ENCODE assay signal across 1 mouse cellular context in the genomic region with DNA sequence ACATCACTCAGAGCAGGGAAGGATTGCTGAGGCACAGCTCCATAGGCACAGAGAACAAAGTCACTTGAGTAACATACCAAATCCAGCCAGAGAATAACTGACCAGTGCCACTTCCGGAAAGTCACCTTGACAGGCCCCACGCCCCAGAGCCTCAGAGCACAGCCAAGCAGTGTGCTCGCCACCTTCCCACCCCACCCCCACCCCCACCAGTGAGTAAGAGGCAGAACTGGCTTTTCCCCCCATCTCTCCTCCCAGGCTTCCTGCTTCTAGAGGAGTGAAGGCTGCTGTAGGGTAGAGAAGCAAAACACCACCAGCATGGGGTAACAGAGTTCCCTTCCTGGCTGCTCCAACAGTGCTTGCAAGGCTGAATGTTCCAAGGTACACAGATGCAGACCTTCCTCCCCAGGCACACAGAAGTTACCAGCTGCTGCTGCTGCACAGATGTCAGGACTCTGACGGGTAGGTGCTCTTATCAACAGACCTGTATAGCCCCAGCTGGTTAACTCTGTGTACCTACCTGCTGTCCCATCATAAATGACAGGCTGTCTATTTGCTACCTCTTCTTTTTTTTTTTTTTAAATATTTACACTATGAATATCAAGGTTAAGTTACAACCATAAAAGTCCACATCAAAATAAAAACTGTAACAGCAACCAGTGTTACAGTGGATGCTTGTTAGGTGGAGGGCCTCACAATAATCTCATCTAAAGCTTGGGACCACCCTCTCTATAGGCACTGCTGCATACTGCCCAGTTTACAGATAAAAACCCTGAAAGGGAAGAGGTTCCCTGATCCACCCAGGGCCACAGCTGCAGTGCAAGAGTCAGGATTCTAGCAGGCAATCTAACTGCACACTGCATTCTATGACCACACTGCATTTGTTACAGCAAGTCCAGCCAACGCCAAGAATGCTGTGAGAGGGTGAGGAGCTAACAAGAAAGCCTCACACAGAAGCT.
TF ChIP-seq lines count a peak whose summit lies in the region.

No protein-coding gene starts in this region.

TF ChIP-seq in MEL, 35 proteins besides CTCF, POLR2A, EP300 and RAD21 (continued from another document):
- TF ChIP-seq MAFK (IDR thresholded peaks at IDR 0.05; ENCODE audit: borderline replicate concordance, low read depth, low read length) = no peak
- TF ChIP-seq MXI1 (IDR thresholded peaks at IDR 0.05; ENCODE audit: low read depth, low read length) = no peak
- no peak for TF ChIP-seq POLR2AphosphoS5 (IDR thresholded peaks at IDR 0.05; ENCODE audit: borderline replicate concordance, low read depth, low read length)
- no peak for TF ChIP-seq JUND (IDR thresholded peaks at IDR 0.05; ENCODE audit: low read depth, low read length)
- no peak for TF ChIP-seq SIN3A (IDR thresholded peaks at IDR 0.05; ENCODE audit: low read length)
- TF ChIP-seq ZKSCAN1 (IDR thresholded peaks at IDR 0.05; ENCODE audit: low read depth, low read length) = no peak
- no peak for TF ChIP-seq ZMIZ1 (IDR thresholded peaks at IDR 0.05; ENCODE audit: low read depth, low read length)
- no peak for TF ChIP-seq TCF12 (IDR thresholded peaks at IDR 0.05; ENCODE audit: low read depth, low read length)
